Mouse (Mus musculus) forebrain, embryonic 13.5 days (tissue): ENCODE measurements around the gene D17H6S53E. TPM values are rescaled to one million over a fixed set of nuclear protein-coding genes. Genes with fewer than 3 reads are reported as not detected.

Source experiments
- ATAC-seq: fragments of 200-750 bp; cut with Nextera tagmentation; 2 replicates; pipeline ENCODE4 v1.8.0; 2017
- H3K27ac ChIP-seq: fragments of 300-500 bp; sonication (generic); 2 replicates; pipeline ENCODE4 v1.5.1; 2015; ENCODE audit warnings: inconsistent platforms, mild to moderate bottlenecking, moderate library complexity
- H3K27me3 ChIP-seq: fragments of 300-500 bp; sonication (generic); 2 replicates; pipeline ENCODE4 v1.6.1; 2015; ENCODE audit warnings: mild to moderate bottlenecking, inconsistent platforms
- H3K36me3 ChIP-seq: fragments of 300-500 bp; sonication (generic); 2 replicates; pipeline ENCODE4 v1.6.1; 2015; ENCODE audit warnings: mild to moderate bottlenecking, inconsistent platforms; ENCODE audit not compliant: poor library complexity, severe bottlenecking
- H3K4me1 ChIP-seq: fragments of 300-500 bp; sonication (generic); 2 replicates; pipeline ENCODE4 v1.6.1; 2015; ENCODE audit warnings: inconsistent platforms
- H3K4me2 ChIP-seq: fragments of 300-500 bp; sonication (generic); 2 replicates; pipeline ENCODE4 v1.6.1; 2015; ENCODE audit warnings: inconsistent platforms, mild to moderate bottlenecking, moderate library complexity
- H3K4me3 ChIP-seq: fragments of 300-500 bp; sonication (generic); 2 replicates; pipeline ENCODE4 v1.5.1; 2015; ENCODE audit warnings: mild to moderate bottlenecking, inconsistent platforms
- H3K9ac ChIP-seq: fragments of 300-500 bp; sonication (generic); 2 replicates; pipeline ENCODE4 v1.6.1; 2015; ENCODE audit warnings: mild to moderate bottlenecking, inconsistent platforms
- H3K9me3 ChIP-seq: fragments of 300-500 bp; sonication (generic); replicated peaks from 2 replicates; pipeline ENCODE4 v1.6.1; 2016; ENCODE audit warnings: inconsistent platforms
- WGBS: fragments of 180-500 bp; shearing (Covaris S2); methylation state at CpG from one replicate; pipeline ENCODE4 v1.1.7; 2015; 5-methylcytosine and 5-hydroxymethylcytosine counted together
- polyA plus RNA-seq: library from polyadenylated mRNA; unstranded; fragments of >200 nt; fragmentation: Nextera tagmentation; extraction: Ambion mirVana; gene quantifications from 2 replicates; pipeline ENCODE4 v1.2.1, GENCODE M21; 2015

Gene D17H6S53E
- polyA plus RNA-seq = 8.3 and 8.6 TPM in 2 replicates

DNA sequence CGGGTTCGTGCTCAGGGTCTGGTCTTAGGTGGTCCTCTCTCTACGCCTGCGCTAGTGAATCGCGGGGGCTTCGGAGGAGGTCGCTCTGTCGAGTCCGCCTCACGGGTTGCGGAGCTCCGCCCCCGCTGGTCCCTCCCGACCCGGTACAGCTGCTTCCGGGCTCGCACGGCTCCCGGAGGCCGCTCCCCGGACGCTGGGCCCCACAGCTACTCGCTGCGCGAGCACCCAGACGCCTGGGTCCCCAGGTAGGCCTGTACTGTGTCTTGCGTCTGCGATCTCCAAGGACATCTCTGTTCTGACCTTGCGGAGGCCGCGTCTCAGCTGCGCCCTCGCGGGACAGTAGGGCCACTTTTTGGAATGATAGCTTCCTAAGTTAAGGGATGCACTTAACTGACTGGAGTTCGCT lies at the start of gene D17H6S53E:
Gene D17H6S53E (plus strand): TSS at position 168 of the 406 bp plus-strand sequence.
- H3K4me3 ChIP-seq = peak within 1 kb of the TSS; percentile 68
- H3K27ac ChIP-seq = peak within 1 kb of the TSS; percentile 72
- H3K9me3 ChIP-seq = no peaks in the 10 kb centered on the region
- peak within 1 kb of the TSS; percentile 86 for H3K4me2 ChIP-seq
- WGBS = under 1% methylated on average over 36 of the region's 36 CpGs
- H3K36me3 ChIP-seq = peaks cover 36% of the 10 kb centered on the region
- ATAC-seq = peak; percentile 44
- H3K9ac ChIP-seq = peak within 1 kb of the TSS; percentile 87
- peaks cover 38% of the 10 kb centered on the region for H3K4me1 ChIP-seq
- no peaks in the 10 kb centered on the region for H3K27me3 ChIP-seq

DNA sequence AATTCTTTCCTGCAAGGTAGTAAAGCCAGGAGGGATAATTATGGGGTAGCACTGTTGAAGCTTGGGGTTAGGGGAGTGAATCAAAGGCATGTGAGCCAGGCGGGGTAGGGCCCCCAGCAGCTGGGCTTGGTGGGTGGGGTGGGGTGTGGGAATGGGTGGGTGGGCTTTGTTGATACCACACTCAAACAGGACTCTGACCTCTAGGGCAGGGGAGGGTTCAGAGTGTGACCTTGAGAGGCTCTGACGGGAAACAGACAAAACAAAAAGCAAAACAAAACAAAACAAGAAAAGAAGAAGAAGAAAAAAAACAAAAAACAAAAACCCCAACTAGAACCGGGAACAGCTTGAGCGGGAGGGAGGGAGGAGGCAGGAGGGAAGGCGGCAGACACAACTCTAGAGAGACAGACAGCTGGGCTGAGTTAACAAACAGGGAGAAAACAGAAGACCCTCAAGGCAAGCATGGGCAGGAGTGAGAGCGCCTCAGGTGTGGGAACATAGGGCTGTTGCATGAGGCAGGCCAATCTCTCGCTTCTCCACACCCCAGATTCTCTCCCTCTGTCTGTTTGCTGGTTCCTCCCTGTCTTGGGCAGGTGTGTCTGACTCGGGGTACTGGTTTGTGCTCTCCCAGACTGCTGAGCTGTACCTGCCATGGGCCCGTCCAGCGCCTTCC lies 49.5 kb upstream of the D17H6S53E start, which contains the start of gene Ly6g6e:
Gene Ly6g6e (plus strand): TSS at position 396 of the 670 bp plus-strand sequence.
- ATAC-seq = peak; percentile 79; the same call in 1 of the 2 replicates
- Histone ChIP-seq H3K9ac (peak within 1 kb of the TSS; percentile 43), H3K4me2 (peak within 1 kb of the TSS; percentile 46), H3K36me3 (no peaks in the 10 kb centered on the region), H3K27ac (peak within 1 kb of the TSS; percentile 44; the same call in 1 of the 2 replicates), H3K27me3 (no peaks in the 10 kb centered on the region), H3K4me3 (peak within 1 kb of the TSS; percentile 16), H3K4me1 (peaks cover 23% of the 10 kb centered on the region), H3K9me3 (no peaks in the 10 kb centered on the region)
- WGBS = 29% methylated on average over 10 of the region's 10 CpGs

DNA sequence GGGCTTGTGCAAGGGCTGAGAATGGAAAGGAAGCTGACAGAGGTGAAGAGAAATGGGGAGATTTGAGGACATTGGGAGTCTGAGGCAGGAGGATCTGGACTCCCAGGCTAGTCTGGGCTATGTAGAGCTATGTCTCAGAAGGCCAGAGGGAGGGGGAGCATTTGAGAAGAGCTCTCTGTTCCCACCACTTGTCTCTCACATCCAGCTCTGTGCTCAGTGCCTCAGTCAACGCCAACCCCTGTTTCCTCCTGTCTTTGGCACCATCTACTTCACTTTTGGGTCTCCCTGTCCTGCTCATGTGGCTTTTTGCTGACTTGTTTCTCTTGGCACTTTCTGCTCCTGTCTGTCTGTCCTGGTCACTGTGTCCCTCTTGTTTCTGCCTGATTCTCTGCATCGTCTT lies 48.9 kb upstream of the D17H6S53E start:
- 44% methylated on average over 2 of the region's 2 CpGs for WGBS
- H3K9ac ChIP-seq = peak overlapping the region; percentile 43
- H3K9me3 ChIP-seq = no peaks in the 10 kb centered on the region
- H3K27me3 ChIP-seq = no peaks in the 10 kb centered on the region
- peak; percentile 52; the same call in 1 of the 2 replicates for ATAC-seq
- no peaks in the 10 kb centered on the region for H3K36me3 ChIP-seq
- peak overlapping the region; percentile 46 for H3K4me2 ChIP-seq
- H3K27ac ChIP-seq = peak overlapping the region; percentile 44; the same call in 1 of the 2 replicates
- peaks cover 23% of the 10 kb centered on the region for H3K4me1 ChIP-seq
- peak overlapping the region; percentile 16; the same call in 1 of the 2 replicates for H3K4me3 ChIP-seq

DNA sequence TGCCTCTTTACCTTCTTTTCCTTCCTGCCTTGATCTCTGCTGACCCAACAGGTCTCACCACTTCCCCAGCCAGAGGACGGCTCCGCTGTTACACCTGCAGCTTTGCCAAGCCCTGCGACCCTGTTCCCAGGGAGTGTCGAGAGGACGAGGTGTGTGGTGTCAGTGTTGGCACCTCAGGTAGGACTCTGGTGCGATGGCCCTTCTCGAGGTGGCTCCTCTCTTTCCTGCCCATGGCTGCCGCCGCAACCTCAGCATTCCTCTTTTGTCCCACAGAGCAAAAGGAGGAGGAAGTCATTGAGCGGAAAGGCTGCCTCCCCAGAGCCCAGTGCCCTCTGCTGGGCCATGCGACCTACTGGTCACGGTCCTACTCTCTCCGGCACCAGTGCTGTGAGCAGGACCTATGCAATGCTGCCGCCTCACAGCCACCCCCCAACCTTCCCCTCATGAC lies 48.4 kb upstream of the D17H6S53E start, which contains the start of gene Ly6g6d:
Gene Ly6g6d (minus strand): TSS at position 280 of the 448 bp plus-strand sequence.
- H3K36me3 ChIP-seq = no peaks in the 10 kb centered on the region
- 13% methylated on average over 14 of the region's 14 CpGs for WGBS
- peak; percentile 50; the same call in 1 of the 2 replicates for ATAC-seq
- H3K27ac ChIP-seq = peak within 1 kb of the TSS; percentile 44; the same call in 1 of the 2 replicates
- H3K27me3 ChIP-seq = no peaks in the 10 kb centered on the region
- H3K4me2 ChIP-seq = peak within 1 kb of the TSS; percentile 46
- peaks cover 23% of the 10 kb centered on the region for H3K4me1 ChIP-seq
- H3K9ac ChIP-seq = peak within 1 kb of the TSS; percentile 43
- H3K9me3 ChIP-seq = no peaks in the 10 kb centered on the region
- H3K4me3 ChIP-seq = peak within 1 kb of the TSS; percentile 16

DNA sequence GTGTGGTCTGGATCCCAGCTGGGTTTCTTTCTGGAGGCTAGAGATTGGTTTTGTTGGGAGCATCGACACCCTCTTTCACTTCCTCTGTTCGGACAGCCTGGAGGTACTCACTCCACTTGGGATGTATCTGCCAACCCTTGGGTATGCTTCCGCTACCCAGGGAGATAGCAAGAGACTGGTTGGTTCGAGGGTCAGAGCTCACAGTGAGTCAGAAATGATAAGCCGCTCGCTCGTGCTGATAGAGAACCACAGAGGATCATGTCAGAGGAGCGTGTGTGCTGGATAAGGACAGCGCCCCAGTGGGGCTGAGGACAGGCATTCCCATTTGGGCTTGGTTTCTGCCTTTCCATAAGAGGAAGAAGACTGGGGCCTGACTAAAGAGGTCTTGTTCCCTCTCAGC lies 46.4 kb upstream of the D17H6S53E start:
- Histone ChIP-seq H3K4me3 (no peak overlapping the region), H3K27ac (no peak overlapping the region; the same call in 1 of the 2 replicates), H3K9me3 (no peaks in the 10 kb centered on the region), H3K9ac (no peak overlapping the region), H3K27me3 (no peaks in the 10 kb centered on the region), H3K4me1 (peaks cover 23% of the 10 kb centered on the region), H3K36me3 (no peaks in the 10 kb centered on the region), H3K4me2 (no peak overlapping the region)
- no peak for ATAC-seq
- 68% methylated on average over 9 of the region's 9 CpGs for WGBS

DNA sequence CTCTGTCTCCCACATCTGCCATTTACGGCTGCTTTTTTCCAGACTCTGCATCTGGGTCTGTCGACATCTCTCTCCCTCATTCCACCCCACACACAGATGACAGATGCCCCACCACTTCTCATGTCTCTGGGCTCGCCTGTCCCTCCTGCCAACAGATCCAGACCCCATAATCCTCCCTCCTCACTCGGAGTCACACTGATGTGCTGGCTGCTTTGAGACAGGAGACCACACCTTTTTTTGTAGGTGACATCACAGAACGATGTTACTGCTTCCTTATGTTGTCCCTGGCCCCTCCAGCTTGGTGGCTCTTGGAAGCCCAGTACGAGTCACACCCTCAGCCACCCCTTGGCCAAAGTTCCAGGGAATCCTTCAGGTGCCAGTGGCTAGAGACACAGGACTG lies 45.9 kb upstream of the D17H6S53E start:
- Histone ChIP-seq H3K9ac (no peak overlapping the region), H3K9me3 (no peaks in the 10 kb centered on the region), H3K27ac (no peak overlapping the region), H3K4me3 (no peak overlapping the region), H3K36me3 (no peaks in the 10 kb centered on the region), H3K4me1 (peaks cover 23% of the 10 kb centered on the region), H3K27me3 (no peaks in the 10 kb centered on the region), H3K4me2 (no peak overlapping the region)
- ATAC-seq = no peak
- 75% methylated on average over 6 of the region's 6 CpGs for WGBS

DNA sequence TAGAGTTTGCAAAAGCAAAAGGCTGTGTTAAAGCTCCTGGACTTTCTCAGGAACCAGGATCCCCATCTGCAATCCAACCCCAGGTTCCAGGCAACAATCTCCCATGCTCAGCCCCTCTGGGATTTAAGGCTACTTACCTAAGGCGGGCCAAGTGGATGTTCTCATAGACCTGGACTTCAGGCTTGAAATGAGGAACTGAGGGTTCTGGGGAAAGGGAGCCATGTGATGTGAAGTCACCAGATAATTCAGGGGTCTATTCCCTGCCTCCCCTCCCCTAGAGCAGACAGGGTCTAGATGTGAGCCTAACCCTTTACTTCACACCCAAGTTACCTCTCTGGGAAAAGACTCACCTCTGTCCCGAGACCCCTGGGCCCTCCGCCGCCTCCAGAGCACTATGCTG lies 45.5 kb upstream of the D17H6S53E start:
- peaks cover 23% of the 10 kb centered on the region for H3K4me1 ChIP-seq
- no peaks in the 10 kb centered on the region for H3K9me3 ChIP-seq
- H3K27me3 ChIP-seq = no peaks in the 10 kb centered on the region
- no peak overlapping the region for H3K9ac ChIP-seq
- no peak overlapping the region for H3K4me3 ChIP-seq
- H3K27ac ChIP-seq = no peak overlapping the region
- WGBS = 61% methylated on average over 4 of the region's 4 CpGs
- H3K4me2 ChIP-seq = no peak overlapping the region
- no peak for ATAC-seq
- no peaks in the 10 kb centered on the region for H3K36me3 ChIP-seq

DNA sequence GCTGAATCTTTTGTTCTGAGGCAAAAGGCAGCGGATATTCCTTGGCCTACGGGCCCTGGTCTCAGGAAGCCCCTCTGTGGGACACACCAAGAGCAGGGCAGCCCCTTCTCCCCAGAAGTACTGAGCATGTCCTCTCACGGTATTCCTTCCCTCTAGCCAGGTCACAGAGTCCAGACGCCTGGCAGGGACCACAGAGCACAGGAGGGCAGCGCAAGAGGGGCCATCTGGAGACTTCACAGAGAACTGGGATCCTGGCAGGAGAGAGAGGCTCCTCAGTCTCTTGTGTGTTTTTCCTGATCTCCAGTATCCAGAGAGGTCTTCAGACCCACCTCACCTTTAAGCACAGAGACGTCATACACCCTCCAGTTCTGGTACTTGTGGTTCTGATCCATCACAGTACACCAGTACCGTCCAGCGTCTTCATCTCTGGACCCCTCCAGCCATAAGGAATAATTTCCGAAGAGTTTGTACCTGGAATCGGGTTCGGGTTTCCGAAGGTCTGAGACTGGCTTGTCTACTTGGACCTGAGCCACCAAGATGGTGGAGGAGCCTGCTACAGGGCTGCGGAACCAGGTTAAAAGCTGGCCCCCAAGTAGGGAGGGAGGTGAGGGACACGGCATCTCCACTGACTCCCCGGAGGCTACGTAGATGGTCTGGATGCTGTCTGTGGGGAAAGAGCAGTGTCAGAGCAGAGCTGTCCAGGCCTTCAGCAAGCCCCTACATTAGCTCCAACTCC lies 43.2 kb upstream of the D17H6S53E start:
- no peak overlapping the region for H3K9ac ChIP-seq
- WGBS = 85% methylated on average over 16 of the region's 16 CpGs
- 0 out of 2 replicates have a peak, but pooled peaks cover 5% of the 10 kb centered on the region for H3K4me1 ChIP-seq
- no peak for ATAC-seq
- H3K4me2 ChIP-seq = no peak overlapping the region
- H3K4me3 ChIP-seq = no peak overlapping the region
- H3K27me3 ChIP-seq = 0 out of 2 replicates have a peak, but pooled peaks cover 3% of the 10 kb centered on the region
- H3K9me3 ChIP-seq = no peaks in the 10 kb centered on the region
- H3K27ac ChIP-seq = no peak overlapping the region
- H3K36me3 ChIP-seq = no peaks in the 10 kb centered on the region

DNA sequence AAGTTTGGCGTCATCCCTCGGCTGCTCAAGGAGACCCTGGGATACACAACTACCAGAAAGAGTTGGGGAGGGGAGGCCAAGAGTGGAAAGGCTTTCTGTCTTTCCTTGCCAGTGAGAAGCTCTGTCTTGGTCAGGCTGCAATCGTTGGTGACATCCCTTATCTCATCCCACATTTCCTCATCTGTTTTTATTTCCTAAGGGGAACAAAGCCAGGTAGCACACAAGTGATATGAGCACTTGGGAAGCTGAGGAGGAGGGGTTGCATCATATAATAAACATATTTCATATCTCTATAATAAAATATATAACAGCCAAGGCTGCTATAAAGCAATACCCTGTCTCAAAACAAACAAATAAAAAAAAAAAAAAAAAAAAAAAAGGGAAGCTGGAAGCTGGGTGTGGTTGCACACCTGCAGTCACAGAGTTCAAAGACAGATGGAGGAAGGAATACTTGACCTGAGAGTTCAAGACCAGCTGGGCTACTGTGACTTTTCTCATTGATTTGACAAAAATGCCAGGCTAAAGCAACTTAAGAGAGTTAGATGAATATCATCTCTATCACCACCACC lies 42.2 kb upstream of the D17H6S53E start:
- no peak overlapping the region for H3K27ac ChIP-seq

DNA sequence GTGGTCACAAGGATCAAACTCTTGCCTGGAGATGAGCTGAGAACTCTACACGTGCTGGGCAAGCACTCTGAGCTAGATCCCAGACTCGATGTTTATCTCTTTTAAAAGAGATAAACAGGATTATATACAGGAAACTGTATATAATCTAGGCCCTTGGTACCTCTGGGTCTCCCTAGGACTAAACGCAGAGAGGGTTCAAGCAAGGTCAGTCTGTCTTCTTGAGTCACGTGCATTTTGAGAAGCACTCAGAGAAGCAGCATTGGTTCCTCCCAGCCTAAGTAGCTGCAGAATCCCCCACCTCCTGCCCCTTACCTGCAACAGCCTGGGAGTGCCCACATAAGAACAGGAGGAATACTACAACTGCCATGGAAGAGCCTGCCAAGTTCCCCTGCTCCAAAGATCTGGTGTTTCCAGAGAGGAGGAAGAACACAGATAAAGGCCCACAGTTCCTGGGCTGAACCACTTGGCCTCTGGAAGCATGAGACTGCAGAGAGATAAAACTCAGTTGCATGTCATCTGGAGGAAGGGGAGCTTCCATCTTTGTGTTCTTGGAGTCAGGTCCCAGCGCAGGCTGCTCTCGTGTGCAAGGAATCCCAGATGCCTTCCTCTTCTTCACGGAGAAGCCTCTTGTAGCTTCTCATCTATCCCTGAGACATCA lies 40.8 kb upstream of the D17H6S53E start, which contains the start of gene Ly6g6f:
Gene Ly6g6f (minus strand): TSS at position 403 of the 658 bp plus-strand sequence.
- ATAC-seq = no peak
- Histone ChIP-seq H3K36me3 (no peaks in the 10 kb centered on the region), H3K9ac (no peak within 1 kb of the TSS), H3K4me2 (no peak within 1 kb of the TSS), H3K4me1 (peaks cover 12% of the 10 kb centered on the region), H3K27ac (no peak within 1 kb of the TSS), H3K27me3 (0 out of 2 replicates have a peak, but pooled peaks cover 3% of the 10 kb centered on the region), H3K4me3 (no peak within 1 kb of the TSS), H3K9me3 (no peaks in the 10 kb centered on the region)
- 85% methylated on average over 7 of the region's 7 CpGs for WGBS

More for the DNA sequence above, 42.2 kb upstream of the D17H6S53E start:
- Histone ChIP-seq H3K9ac (no peak overlapping the region), H3K27me3 (0 out of 2 replicates have a peak, but pooled peaks cover 3% of the 10 kb centered on the region), H3K36me3 (no peaks in the 10 kb centered on the region), H3K4me2 (no peak overlapping the region), H3K4me1 (0 out of 2 replicates have a peak, but pooled peaks cover 5% of the 10 kb centered on the region), H3K9me3 (no peaks in the 10 kb centered on the region), H3K4me3 (no peak overlapping the region)
- no peak for ATAC-seq
- 82% methylated on average over 3 of the region's 3 CpGs for WGBS

DNA sequence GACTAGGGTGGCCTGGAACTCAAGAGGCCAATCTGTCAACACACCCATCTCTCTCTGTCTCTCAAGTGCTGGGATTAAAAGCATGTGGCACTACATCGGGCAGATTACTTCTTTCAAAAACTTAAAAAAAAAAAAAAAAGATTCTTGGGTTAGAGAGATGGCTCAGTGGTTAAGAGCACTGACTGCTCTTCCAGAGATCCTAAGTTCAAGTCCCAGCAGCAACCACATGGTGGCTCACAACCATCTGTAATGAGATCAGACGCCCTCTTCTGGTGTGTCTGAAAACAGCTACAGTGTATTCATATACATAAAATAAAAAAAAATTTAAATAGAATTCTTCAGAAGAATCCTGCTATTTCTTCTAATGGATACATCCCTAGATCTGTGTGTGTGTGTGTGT lies 38.0 kb upstream of the D17H6S53E start:
- H3K4me1 ChIP-seq = peaks cover 19% of the 10 kb centered on the region
- 61% methylated on average over 2 of the region's 2 CpGs for WGBS
- no peak overlapping the region for H3K4me3 ChIP-seq
- no peak for ATAC-seq
- no peaks in the 10 kb centered on the region for H3K9me3 ChIP-seq
- H3K27me3 ChIP-seq = 0 out of 2 replicates have a peak, but pooled peaks cover 3% of the 10 kb centered on the region
- no peak overlapping the region for H3K27ac ChIP-seq
- peaks cover 17% of the 10 kb centered on the region for H3K36me3 ChIP-seq
- no peak overlapping the region for H3K9ac ChIP-seq
- H3K4me2 ChIP-seq = no peak overlapping the region
